Mouse (Mus musculus): ENCODE measurements around the gene Fam126a. TPM values are rescaled to one million over a fixed set of nuclear protein-coding genes. Genes with fewer than 3 reads are reported as not detected.
A peak's percentile ranks its signal among the peaks of the same experiment; 100 is the strongest.

Fam126a gene
- polyA plus RNA-seq, 1 experiment: 51.3 TPM

DNA sequence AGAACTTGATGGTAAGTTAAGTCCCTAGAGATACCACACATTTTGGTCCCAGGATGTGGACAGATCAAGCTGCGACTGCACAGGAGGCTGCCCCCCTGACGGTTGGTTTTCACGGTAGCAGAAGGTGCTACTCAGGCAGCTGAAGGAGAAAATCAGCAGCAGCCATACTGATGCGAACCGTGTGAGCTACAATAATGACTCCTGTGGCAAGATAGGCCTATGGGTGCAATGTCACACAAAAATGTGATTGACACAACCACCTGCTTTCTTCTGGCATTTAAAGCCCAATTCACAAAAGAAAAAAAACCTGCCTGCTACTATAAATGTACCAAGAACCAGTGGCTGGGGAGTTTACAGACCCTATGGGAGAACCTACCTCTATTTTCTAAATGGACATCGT, 32.5 kb upstream of the Fam126a start:
- no peaks in the 10 kb centered on the region for H3K36me3 ChIP-seq (ENCODE audit: control insufficient read depth, insufficient read depth, low read length)
- H3K27ac ChIP-seq (ENCODE audit: control insufficient read depth, insufficient read depth, low read depth, low read length): no peak overlapping the region
- H3K4me3 ChIP-seq (ENCODE audit: control insufficient read depth, low read depth, low read length): no peak overlapping the region
- H3K4me1 ChIP-seq (ENCODE audit: control insufficient read depth, insufficient read depth, low read length): peaks cover 2% of the 10 kb centered on the region; the same call in 1 of the 2 replicates
- TF ChIP-seq CTCF (IDR thresholded peaks at IDR 0.05; ENCODE audit: control insufficient read depth, insufficient read depth, insufficient replicate concordance, low read depth, low read length) (no peak), POLR2A (IDR thresholded peaks at IDR 0.05; ENCODE audit: control insufficient read depth, low read depth, low read length) (no peak)
- no peaks in the 10 kb centered on the region for H3K27me3 ChIP-seq (ENCODE audit: control insufficient read depth, insufficient read depth, low read length)

DNA sequence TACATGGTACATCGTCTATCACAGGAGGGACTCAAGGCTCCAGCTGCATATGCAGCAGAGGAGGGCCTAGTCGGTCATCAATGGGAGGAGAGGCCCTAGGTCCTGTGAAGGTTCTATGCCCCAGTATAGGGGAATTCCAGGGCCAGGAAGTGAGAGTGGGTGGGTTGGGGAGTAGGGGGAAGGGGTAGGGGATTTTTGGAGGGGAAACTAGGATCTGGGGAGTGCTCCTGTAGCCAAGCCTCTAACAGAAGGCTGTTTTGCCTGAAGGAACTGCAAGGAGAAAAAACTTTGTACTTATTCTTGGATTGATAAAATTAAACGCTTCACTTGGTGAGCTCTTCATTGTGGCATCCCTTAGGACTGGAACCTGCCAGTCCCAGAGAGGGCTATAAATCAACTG, 30.5 kb upstream of the Fam126a start:
- no peaks in the 10 kb centered on the region for H3K27me3 ChIP-seq (ENCODE audit: control insufficient read depth, insufficient read depth, low read length)
- H3K27ac ChIP-seq (ENCODE audit: control insufficient read depth, insufficient read depth, low read depth, low read length): no peak overlapping the region
- H3K4me1 ChIP-seq (ENCODE audit: control insufficient read depth, insufficient read depth, low read length): peaks cover 2% of the 10 kb centered on the region; the same call in 1 of the 2 replicates
- TF ChIP-seq CTCF (IDR thresholded peaks at IDR 0.05; ENCODE audit: control insufficient read depth, insufficient read depth, insufficient replicate concordance, low read depth, low read length) (no peak), POLR2A (IDR thresholded peaks at IDR 0.05; ENCODE audit: control insufficient read depth, low read depth, low read length) (no peak)
- no peak overlapping the region for H3K4me3 ChIP-seq (ENCODE audit: control insufficient read depth, low read depth, low read length)
- no peaks in the 10 kb centered on the region for H3K36me3 ChIP-seq (ENCODE audit: control insufficient read depth, insufficient read depth, low read length)

DNA sequence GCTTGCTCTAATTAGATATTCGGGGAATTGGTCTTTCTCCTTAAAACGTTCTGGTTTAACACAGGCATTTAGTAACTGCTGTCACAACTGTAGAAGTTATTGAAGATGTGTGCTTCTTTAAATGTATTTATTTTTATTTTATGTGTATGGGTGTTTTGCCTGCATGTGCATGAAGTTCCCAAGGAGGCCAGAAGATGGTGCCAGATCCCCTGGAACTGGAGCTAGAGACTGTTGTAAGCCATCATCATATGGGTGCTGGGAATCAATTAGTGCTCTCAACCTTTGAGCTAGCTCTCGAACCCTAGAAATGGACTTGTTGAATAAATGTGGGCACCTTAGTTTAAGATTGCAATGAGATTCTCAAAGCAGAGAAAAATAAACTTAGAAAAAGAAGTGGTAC, 27.1 kb upstream of the Fam126a start:
- H3K36me3 ChIP-seq (ENCODE audit: control insufficient read depth, insufficient read depth, low read length): no peaks in the 10 kb centered on the region
- TF ChIP-seq POLR2A (IDR thresholded peaks at IDR 0.05; ENCODE audit: control insufficient read depth, low read depth, low read length): no peak
- no peak for TF ChIP-seq CTCF (IDR thresholded peaks at IDR 0.05; ENCODE audit: control insufficient read depth, insufficient read depth, insufficient replicate concordance, low read depth, low read length)
- no peaks in the 10 kb centered on the region for H3K4me1 ChIP-seq (ENCODE audit: control insufficient read depth, insufficient read depth, low read length)
- H3K4me3 ChIP-seq (ENCODE audit: control insufficient read depth, low read depth, low read length): no peak overlapping the region
- no peak overlapping the region for H3K27ac ChIP-seq (ENCODE audit: control insufficient read depth, insufficient read depth, low read depth, low read length)
- H3K27me3 ChIP-seq (ENCODE audit: control insufficient read depth, insufficient read depth, low read length): no peaks in the 10 kb centered on the region

DNA sequence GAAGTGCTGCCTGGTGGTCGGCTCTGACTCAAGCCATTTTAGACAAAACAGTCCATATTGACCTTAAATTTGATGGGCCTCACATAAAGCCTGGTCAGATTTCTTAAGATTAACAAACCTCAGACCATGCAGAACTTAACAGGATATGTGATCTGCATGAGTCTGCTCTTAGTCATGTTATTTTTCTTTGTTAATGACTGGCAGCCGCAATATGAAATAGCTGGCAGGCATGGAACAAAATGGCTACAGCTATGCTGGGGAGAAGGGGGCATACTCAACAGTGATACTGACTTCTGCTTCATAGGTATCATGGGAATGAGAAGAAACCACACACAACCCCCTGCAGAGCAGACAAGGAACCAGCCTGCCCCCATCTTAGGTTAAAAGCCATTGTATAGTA, 26.4 kb upstream of the Fam126a start:
- no peak overlapping the region for H3K4me3 ChIP-seq (ENCODE audit: control insufficient read depth, low read depth, low read length)
- no peak overlapping the region for H3K27ac ChIP-seq (ENCODE audit: control insufficient read depth, insufficient read depth, low read depth, low read length)
- no peaks in the 10 kb centered on the region for H3K27me3 ChIP-seq (ENCODE audit: control insufficient read depth, insufficient read depth, low read length)
- peaks cover 3% of the 10 kb centered on the region; the same call in 1 of the 2 replicates for H3K4me1 ChIP-seq (ENCODE audit: control insufficient read depth, insufficient read depth, low read length)
- H3K36me3 ChIP-seq (ENCODE audit: control insufficient read depth, insufficient read depth, low read length): no peaks in the 10 kb centered on the region
- TF ChIP-seq CTCF (IDR thresholded peaks at IDR 0.05; ENCODE audit: control insufficient read depth, insufficient read depth, insufficient replicate concordance, low read depth, low read length): no peak
- TF ChIP-seq POLR2A (IDR thresholded peaks at IDR 0.05; ENCODE audit: control insufficient read depth, low read depth, low read length): no peak

DNA sequence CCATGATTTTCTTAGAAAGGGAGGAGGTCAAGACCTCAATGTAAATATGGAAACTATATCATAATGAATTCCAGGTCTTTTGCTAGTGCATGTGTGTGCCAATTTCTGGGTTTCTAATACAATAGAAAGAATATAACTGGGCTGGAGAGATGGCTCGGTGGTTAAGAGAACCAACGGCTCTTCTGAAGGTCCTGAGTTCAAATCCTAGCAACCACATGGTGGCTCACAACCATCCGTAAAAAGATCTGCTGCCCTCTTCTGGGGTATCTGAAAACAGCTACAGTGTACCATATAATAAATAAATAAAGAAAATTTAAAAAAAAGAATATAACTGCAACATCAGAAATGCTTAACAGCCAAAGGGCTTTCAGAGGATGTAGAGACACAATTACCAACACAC, 23.9 kb upstream of the Fam126a start:
- Histone ChIP-seq H3K27me3 (ENCODE audit: control insufficient read depth, insufficient read depth, low read length) (no peaks in the 10 kb centered on the region), H3K4me1 (ENCODE audit: control insufficient read depth, insufficient read depth, low read length) (peaks cover 7% of the 10 kb centered on the region), H3K36me3 (ENCODE audit: control insufficient read depth, insufficient read depth, low read length) (no peaks in the 10 kb centered on the region), H3K27ac (ENCODE audit: control insufficient read depth, insufficient read depth, low read depth, low read length) (no peak overlapping the region), H3K4me3 (ENCODE audit: control insufficient read depth, low read depth, low read length) (no peak overlapping the region)
- TF ChIP-seq CTCF (IDR thresholded peaks at IDR 0.05; ENCODE audit: control insufficient read depth, insufficient read depth, insufficient replicate concordance, low read depth, low read length): no peak
- TF ChIP-seq POLR2A (IDR thresholded peaks at IDR 0.05; ENCODE audit: control insufficient read depth, low read depth, low read length): no peak

DNA sequence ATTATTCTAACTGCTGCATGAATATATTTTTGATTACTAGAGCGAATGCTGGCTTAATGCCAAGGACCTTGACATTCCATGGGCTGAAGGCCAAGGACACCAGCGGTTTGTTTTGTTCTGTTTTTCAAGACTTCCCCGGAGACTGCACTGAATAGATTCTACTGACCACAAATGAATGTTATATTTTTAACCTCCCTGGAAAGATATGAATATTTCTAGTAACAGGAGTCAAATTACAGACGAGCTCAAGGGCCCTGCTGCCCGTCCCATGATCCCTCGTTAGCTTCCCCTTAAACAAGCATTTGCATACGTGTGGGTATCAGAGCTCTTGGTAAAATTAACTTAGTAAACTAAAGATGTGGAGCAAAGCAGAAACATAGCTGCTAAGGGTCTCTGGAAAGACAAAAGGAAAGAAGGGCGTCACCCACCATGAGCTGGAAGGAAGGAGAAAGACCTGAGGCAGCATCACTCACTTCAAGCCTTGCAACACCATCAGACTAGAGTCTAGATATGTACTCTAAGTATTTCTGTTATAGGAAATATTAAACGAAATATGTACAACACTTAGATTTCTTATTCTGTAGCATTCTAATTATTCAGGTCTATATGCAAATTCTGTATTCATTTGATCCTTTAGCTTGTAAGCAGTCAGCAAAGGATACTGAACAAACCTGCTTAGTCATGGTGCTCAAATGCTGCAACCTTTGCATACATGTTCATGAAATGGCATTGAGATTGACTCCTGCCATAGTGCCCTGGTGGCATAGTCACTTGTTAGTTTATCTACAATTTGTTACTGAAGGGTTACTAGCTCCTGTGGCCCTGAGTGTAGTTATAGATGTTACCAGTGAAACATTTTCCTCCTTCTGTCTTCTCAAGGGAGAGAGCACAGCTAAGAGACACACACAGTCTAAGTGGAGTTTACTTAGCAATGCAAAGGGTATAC, 23.0 kb upstream of the Fam126a start:
- H3K4me1 ChIP-seq (ENCODE audit: control insufficient read depth, insufficient read depth, low read length): peaks cover 7% of the 10 kb centered on the region
- H3K36me3 ChIP-seq (ENCODE audit: control insufficient read depth, insufficient read depth, low read length): no peaks in the 10 kb centered on the region
- no peak overlapping the region for H3K4me3 ChIP-seq (ENCODE audit: control insufficient read depth, low read depth, low read length)
- no peaks in the 10 kb centered on the region for H3K27me3 ChIP-seq (ENCODE audit: control insufficient read depth, insufficient read depth, low read length)
- TF ChIP-seq POLR2A (IDR thresholded peaks at IDR 0.05; ENCODE audit: control insufficient read depth, low read depth, low read length) (no peak), CTCF (IDR thresholded peaks at IDR 0.05; ENCODE audit: control insufficient read depth, insufficient read depth, insufficient replicate concordance, low read depth, low read length) (no peak)
- peak overlapping the region; percentile 64 for H3K27ac ChIP-seq (ENCODE audit: control insufficient read depth, insufficient read depth, low read depth, low read length)

DNA sequence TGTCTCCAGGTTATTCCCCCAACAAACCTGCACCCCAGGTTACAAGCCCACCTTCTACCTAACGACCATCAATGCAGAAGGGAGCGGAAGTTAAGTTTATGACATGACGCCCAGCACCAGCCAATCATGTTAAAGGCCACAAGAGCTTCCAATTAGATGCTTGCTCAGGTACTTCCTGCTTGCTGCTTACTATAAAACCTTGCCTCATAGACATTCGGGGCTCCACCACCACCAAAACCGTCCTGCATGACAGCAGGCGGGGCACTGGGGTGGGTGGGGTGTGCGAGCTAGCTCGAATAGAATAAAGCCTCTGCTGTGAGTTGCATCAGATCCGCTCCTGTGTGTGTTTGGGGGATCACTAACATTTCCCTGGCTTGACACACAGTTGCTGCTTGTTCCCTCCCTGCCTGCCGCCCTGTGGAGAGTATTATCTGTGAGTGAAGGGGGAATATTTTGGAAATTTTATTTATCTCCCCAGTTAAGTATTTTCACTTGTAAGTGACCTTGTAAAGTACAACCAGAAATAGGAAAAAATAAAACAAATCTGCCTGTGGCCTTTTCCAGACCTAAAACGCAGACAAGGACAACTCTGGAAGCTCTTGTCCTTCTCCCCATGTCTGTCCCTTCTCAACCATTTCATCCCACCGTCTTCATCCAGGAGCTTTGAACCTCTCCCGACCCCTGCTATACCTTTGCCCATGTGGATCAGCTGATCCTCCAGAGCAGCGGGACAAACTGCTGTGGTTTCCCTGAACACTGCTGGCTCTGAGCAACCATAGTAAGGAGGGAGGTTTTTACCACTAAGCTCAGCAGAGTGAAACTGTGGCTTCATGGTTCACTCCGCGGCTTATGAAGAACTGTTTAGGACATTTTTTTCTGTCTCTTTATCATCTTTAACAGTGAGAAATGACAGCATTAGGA, 21.5 kb upstream of the Fam126a start:
- no peaks in the 10 kb centered on the region for H3K27me3 ChIP-seq (ENCODE audit: control insufficient read depth, insufficient read depth, low read length)
- H3K4me1 ChIP-seq (ENCODE audit: control insufficient read depth, insufficient read depth, low read length): peaks cover 7% of the 10 kb centered on the region
- no peak overlapping the region for H3K4me3 ChIP-seq (ENCODE audit: control insufficient read depth, low read depth, low read length)
- peak overlapping the region; percentile 90 for H3K27ac ChIP-seq (ENCODE audit: control insufficient read depth, insufficient read depth, low read depth, low read length)
- TF ChIP-seq POLR2A (IDR thresholded peaks at IDR 0.05; ENCODE audit: control insufficient read depth, low read depth, low read length): no peak
- TF ChIP-seq CTCF (IDR thresholded peaks at IDR 0.05; ENCODE audit: control insufficient read depth, insufficient read depth, insufficient replicate concordance, low read depth, low read length): no peak
- no peaks in the 10 kb centered on the region for H3K36me3 ChIP-seq (ENCODE audit: control insufficient read depth, insufficient read depth, low read length)

All from testis, adult 2 months (tissue).